Mouse (Mus musculus) stomach, postnatal 0 days (tissue): ENCODE results near the gene Pithd1. TPM values are rescaled to one million over a fixed set of nuclear protein-coding genes. Genes with fewer than 3 reads are reported as not detected.

Experiments used
- ATAC-seq: fragments of 200-750 bp; cut with Nextera tagmentation; 2 replicates; pipeline ENCODE4 v1.8.0; 2017; ENCODE audit not compliant: low FRiP score, low TSS enrichment
- DNase-seq: peaks from one replicate; pipeline ENCODE4 v3.0.0-alpha.2; 2016; ENCODE audit warnings: low spot score
- H3K27ac ChIP-seq: fragments of 300-500 bp; sonication (generic); replicated peaks from 2 replicates; pipeline ENCODE4 v1.5.1; 2014; ENCODE audit warnings: mild to moderate bottlenecking, control low read depth
- H3K27me3 ChIP-seq: fragments of 300-500 bp; sonication (generic); 2 replicates; pipeline ENCODE4 v1.6.1; 2014; ENCODE audit warnings: low read length; ENCODE audit not compliant: control insufficient read depth, insufficient read depth
- H3K36me3 ChIP-seq: fragments of 300-500 bp; sonication (generic); 2 replicates; pipeline ENCODE4 v1.6.1; 2014; ENCODE audit warnings: low read length, mixed read lengths; ENCODE audit not compliant: control insufficient read depth, insufficient read depth
- H3K4me1 ChIP-seq: fragments of 300-500 bp; sonication (generic); replicated peaks from 2 replicates; pipeline ENCODE4 v1.6.1; 2014; ENCODE audit warnings: antibody characterized with exemption; ENCODE audit not compliant: control insufficient read depth, insufficient read depth
- H3K4me2 ChIP-seq: fragments of 300-500 bp; sonication (generic); replicated peaks from 2 replicates; pipeline ENCODE4 v1.6.1; 2014; ENCODE audit warnings: low read depth, mild to moderate bottlenecking, control low read depth, moderate library complexity
- H3K4me3 ChIP-seq: fragments of 300-500 bp; sonication (generic); 2 replicates; pipeline ENCODE4 v1.5.1; 2014; ENCODE audit warnings: low read depth, low read length, control low read depth
- H3K9ac ChIP-seq: fragments of 300-500 bp; sonication (generic); 2 replicates; pipeline ENCODE4 v1.6.1; 2014; ENCODE audit warnings: mild to moderate bottlenecking, low read length, control low read depth, mixed read lengths
- H3K9me3 ChIP-seq: fragments of 300-500 bp; sonication (generic); 2 replicates; pipeline ENCODE4 v1.6.1; 2016; ENCODE audit warnings: low read length; ENCODE audit not compliant: control insufficient read depth
- CTCF ChIP-seq: IDR thresholded peaks from 2 replicates; pipeline ENCODE4 v1.5.1; 2016; ENCODE audit warnings: antibody characterized with exemption, low read depth, mild to moderate bottlenecking, moderate library complexity
- EP300 ChIP-seq: optimal IDR thresholded peaks from 2 replicates; pipeline ENCODE3; 2016; ENCODE audit warnings: antibody characterized with exemption
- WGBS: fragments of 180-500 bp; shearing (Covaris S2); extraction: QIAGEN DNeasy Blood & Tissue Kit; methylation state at CpG from one replicate; pipeline ENCODE4 v1.1.7; 2014; 5-methylcytosine and 5-hydroxymethylcytosine counted together
- polyA plus RNA-seq: library from polyadenylated mRNA; unstranded; fragments of >200 nt; fragmentation: Nextera tagmentation; extraction: Ambion mirVana; gene quantifications from 2 replicates; pipeline ENCODE4 v1.2.1, GENCODE M21; 2015

Pithd1 gene
- polyA plus RNA-seq, 1 experiment from 2014 or later = 40.7 TPM

DNA sequence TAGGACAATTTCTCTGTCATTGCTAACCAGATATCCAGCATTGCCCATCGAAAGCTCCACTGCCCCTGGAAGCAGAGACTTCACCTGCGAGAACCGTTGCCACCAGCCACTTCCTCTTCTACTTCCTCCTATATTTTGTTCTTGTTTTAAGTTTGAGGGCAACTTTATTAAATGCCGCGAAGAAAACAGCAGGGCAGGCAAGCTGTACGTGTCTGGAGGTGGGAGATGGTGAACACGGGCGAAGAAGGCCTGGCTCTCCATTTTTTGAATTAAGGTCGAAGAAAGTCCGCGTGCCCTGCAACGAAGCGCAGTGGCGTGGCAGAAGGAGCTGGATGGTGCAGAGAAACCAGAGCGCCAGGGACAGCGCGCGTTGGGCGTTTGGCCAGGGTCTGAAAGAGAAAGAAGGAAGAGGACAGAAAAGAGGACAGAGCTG, 41.1 kb upstream of the Pithd1 start:
- no peak overlapping the region for H3K4me2 ChIP-seq
- H3K27ac ChIP-seq = no peak overlapping the region
- ATAC-seq (no peak), DNase-seq (no peak)
- no peak overlapping the region for H3K4me3 ChIP-seq
- no peak for TF ChIP-seq EP300
- TF ChIP-seq CTCF = no peak
- H3K9me3 ChIP-seq = no peaks in the 10 kb centered on the region
- H3K36me3 ChIP-seq = no peaks in the 10 kb centered on the region
- H3K4me1 ChIP-seq = no peaks in the 10 kb centered on the region
- WGBS = 85% methylated on average over 19 of the region's 19 CpGs
- H3K9ac ChIP-seq = no peak overlapping the region
- no peaks in the 10 kb centered on the region for H3K27me3 ChIP-seq

DNA sequence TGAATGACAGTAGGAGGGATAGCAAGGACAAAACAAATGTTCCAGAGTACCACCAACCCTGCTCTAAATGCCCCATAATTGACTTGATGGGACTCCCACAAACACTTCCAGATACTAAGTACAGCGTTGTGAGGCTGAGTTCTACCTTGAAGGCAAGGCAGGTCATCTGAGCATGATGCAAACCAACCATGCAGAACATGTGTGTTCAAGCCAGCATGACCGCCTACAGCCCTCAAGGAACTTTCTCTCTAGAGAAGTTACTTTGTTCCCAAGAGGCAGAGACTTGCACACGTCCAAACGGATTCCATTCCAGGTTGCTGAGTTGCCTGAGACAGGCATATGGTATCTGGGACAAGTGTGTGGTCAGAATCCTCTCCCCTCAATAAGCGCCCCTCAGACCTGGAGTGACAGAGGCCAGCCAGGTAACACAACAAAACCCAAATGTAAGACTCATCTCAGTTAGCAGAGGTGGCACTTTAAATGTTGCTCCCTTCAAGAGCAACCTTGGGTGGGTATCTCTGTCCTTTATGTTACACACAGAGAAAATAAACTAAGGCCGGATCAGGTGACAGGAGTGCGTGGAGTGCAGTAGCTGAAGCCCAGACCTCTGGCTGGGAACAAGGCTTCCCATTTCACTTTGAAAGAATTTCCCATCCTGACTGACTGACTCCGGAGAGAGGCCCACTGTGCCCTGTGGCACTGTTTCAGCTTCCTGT, 40.5 kb upstream of the Pithd1 start:
- WGBS = 68% methylated on average over 8 of the region's 8 CpGs
- Histone ChIP-seq H3K27ac (no peak overlapping the region), H3K4me2 (no peak overlapping the region), H3K4me1 (no peaks in the 10 kb centered on the region), H3K4me3 (no peak overlapping the region), H3K27me3 (no peaks in the 10 kb centered on the region), H3K9ac (no peak overlapping the region), H3K36me3 (no peaks in the 10 kb centered on the region), H3K9me3 (no peaks in the 10 kb centered on the region)
- TF ChIP-seq CTCF = no peak
- no peak for TF ChIP-seq EP300
- ATAC-seq = no peak
- DNase-seq = no peak

DNA sequence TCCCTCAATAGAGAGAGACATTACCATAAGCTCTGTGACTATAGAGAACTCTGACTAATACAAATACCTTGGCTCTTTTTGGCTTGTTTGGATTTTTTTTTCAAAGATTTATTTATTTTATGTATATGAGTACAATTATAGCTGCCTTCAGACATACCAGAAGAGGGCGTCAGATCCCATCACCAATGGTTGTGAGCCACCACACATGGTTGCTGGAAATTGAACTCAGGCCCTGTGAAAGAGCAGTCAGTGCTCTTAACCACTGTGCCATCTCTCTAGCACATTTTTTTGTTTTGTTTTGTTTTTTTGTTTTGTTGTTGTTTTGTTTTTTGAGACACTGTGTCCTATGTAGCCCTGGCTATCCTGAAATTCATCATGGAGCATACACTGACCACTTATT, 38.3 kb upstream of the Pithd1 start:
- Histone ChIP-seq H3K36me3 (no peaks in the 10 kb centered on the region), H3K4me2 (no peak overlapping the region), H3K27me3 (no peaks in the 10 kb centered on the region), H3K4me3 (no peak overlapping the region), H3K9ac (no peak overlapping the region), H3K4me1 (no peaks in the 10 kb centered on the region), H3K27ac (no peak overlapping the region), H3K9me3 (no peaks in the 10 kb centered on the region)
- DNase-seq (no peak), ATAC-seq (no peak)
- 66% methylated on average over 1 of the region's 1 CpGs for WGBS
- no peak for TF ChIP-seq EP300
- no peak for TF ChIP-seq CTCF

DNA sequence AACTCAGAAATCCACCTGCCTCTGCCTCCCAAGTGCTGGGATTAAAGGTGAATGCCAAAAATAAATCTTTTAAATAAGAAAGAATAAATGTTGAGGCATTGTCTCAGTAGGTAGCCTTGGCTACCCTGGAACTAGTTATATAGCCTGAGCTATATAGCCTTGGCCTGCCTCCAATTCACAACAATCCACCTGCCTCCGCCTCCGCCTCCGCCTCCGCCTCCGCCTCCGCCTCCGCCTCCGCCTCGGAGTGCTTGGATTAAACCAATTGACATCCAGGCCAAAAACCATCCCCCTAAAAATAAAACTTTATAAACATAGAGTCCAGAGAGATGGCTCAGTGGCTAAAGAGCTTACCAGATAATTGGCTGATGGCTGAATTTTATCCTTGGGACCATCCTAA, 35.9 kb upstream of the Pithd1 start:
- Histone ChIP-seq H3K4me3 (no peak overlapping the region), H3K9ac (no peak overlapping the region), H3K27ac (no peak overlapping the region), H3K4me2 (no peak overlapping the region), H3K27me3 (no peaks in the 10 kb centered on the region), H3K36me3 (no peaks in the 10 kb centered on the region), H3K4me1 (no peaks in the 10 kb centered on the region), H3K9me3 (no peaks in the 10 kb centered on the region)
- 87% methylated on average over 9 of the region's 9 CpGs for WGBS
- DNase-seq (no peak), ATAC-seq (no peak)
- no peak for TF ChIP-seq EP300
- no peak for TF ChIP-seq CTCF

DNA sequence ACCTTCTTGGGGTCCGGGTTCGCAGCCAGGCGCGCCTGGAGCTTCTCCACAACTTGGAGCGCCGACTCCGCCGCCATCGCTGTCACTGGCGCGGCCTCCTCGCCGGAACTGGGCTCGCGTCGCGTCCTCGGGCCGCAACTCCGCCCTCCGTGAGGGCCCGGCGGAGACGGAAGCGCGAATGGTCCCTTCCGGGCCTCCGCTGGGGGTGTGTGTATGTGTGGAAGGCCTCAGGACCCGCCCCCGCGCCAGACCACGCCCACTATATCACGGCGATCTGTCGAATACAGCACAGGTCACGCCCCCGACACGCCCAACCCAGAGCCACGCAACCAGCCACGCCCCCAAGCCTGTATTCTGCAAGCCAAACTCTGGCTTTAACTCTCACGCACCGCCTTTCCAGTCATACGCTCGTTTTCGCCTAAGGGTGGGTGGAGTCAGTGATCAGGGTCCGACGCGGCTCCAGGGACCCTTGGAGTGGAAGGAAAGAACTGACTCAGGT, 34.5 kb upstream of the Pithd1 start, which contains the start of gene Eloa:
Eloa (minus strand) TSS at position 215 of the 499 bp plus-strand sequence.
- under 1% methylated on average over 44 of the region's 48 CpGs for WGBS
- no peaks in the 10 kb centered on the region for H3K9me3 ChIP-seq
- DNase-seq = peak; percentile 100
- peak within 1 kb of the TSS; percentile 99 for H3K9ac ChIP-seq
- no peaks in the 10 kb centered on the region for H3K4me1 ChIP-seq
- H3K4me3 ChIP-seq = peak within 1 kb of the TSS; percentile 99
- TF ChIP-seq EP300 (no peak), CTCF (peak; percentile 19; the same call in 1 of the 2 replicates)
- H3K27ac ChIP-seq = peak within 1 kb of the TSS; percentile 94
- H3K36me3 ChIP-seq = no peaks in the 10 kb centered on the region
- peak; percentile 99 for ATAC-seq
- H3K4me2 ChIP-seq = peak within 1 kb of the TSS; percentile 68
- no peaks in the 10 kb centered on the region for H3K27me3 ChIP-seq

DNA sequence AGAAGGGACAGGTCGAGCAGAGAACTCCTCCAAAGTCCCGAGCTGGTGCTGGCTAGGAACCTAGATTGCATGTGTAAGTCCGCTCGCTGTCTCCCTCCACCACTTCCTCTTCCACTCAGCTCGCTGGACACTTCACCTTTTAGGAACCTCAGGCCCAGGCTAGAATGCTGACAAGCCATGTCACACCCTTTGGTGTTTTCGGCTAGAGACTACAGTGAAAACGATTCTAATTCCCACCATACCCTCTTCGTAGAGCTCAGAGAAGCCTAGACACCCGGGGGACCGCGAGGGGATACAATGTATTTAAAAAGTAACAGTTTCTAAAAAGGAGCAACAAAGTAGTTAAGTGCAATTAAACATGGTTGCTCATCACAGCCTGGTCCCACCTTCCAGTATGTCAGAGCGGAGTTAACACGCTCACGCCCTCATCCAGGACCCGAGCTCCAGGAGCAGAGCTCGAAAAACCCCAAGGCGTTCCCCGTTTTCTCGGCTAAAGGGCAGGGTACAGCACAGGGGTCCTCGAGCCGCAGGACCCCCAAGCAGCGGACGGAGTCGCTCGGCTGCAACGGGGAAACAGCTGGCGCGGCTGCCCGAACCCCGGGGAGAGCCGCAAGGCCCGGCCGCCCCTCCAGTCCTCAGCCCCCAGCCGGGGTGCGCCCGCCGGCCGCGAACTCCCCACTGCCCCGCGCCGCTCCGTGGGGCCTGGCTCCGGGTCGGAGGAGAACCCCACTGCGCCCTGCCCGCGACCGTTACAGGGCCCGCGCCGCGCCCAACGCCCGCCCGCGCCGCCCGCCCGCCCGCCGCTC, 33.9 kb upstream of the Pithd1 start:
- Histone ChIP-seq H3K27ac (peak overlapping the region; percentile 94), H3K4me1 (no peaks in the 10 kb centered on the region), H3K4me2 (peak overlapping the region; percentile 68), H3K4me3 (peak overlapping the region; percentile 99), H3K36me3 (no peaks in the 10 kb centered on the region), H3K9me3 (no peaks in the 10 kb centered on the region), H3K27me3 (no peaks in the 10 kb centered on the region), H3K9ac (peak overlapping the region; percentile 99)
- TF ChIP-seq CTCF (no peak), EP300 (no peak)
- DNase-seq (peak; percentile 40), ATAC-seq (peak; percentile 69)
- under 1% methylated on average over 41 of the region's 62 CpGs for WGBS
